Mouse (Mus musculus) urinary bladder, postnatal 14 days (tissue): ENCODE data around the gene Gcnt1.
A peak's percentile ranks its signal among the peaks of the same experiment; 100 is the strongest.

ENCODE experiments used
- DNase-seq: peaks from one replicate; pipeline ENCODE4 v3.0.0; 2021; ENCODE audit warnings: low spot score

The Gcnt1 gene

DNA sequence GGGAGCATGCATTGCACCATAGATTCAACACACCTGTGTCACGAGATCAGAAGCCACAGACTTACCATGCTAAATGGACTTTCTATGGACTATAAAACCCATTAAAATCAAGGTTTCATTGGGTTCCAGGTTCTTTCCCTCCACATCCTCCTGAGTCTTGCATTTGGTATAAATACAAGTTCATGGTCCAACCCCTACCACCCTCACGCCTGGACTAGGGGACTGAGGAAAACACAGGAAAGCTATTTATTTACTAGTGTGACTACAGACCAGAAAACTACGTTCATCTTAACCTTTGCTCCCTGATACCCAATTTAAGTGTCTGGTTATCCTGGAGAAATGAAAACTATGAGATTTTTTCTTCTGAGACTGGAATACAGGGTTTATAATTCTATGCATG lies at the start of gene Gcnt1:
Gcnt1 (minus strand) TSS at position 144 of the 400 bp plus-strand sequence.
- no peak for DNase-seq

- no peak for DNase-seq
Measured at GRCm38 (mm10) chr19:17417855-17418254, 45.2 kb upstream of the Gcnt1 start.

- no peak for DNase-seq
Measured at GRCm38 (mm10) chr19:17412915-17413459, 40.3 kb upstream of the Gcnt1 start.

DNA sequence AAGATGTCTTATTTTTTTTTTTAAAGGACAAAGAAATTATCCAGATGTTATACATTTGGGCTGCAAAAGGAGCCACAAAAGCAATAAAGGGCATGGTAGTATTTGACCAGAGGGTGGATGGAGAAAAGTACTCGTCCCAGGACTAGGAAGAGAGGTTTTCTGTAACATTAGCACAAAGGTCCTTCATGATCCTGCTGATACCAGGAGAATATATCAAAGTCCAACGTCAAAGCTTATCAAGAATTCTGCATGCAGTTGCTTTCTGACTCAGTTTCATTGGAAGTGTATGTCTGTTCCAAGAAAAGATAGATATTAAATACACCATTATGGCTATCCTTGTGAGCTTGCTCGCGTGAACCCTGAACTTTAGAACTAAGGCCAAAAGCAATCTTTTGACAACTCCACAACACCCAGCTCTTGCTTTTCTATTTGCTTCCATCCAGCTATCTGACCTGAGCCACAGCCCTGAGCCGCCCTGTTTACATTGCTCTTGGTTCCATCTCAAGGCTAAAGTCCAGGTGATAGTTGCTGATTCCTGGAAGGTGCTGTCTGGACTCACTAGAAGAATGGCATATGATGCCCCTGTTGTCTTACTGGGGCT lies 37.9 kb upstream of the Gcnt1 start:
- no peak for DNase-seq

GRCm38 (mm10) chr19:17409351-17409750 lies 36.7 kb upstream of the Gcnt1 start:
- DNase-seq, result no peak

GRCm38 (mm10) chr19:17408591-17408990 lies 35.9 kb upstream of the Gcnt1 start:
- no peak for DNase-seq

DNA sequence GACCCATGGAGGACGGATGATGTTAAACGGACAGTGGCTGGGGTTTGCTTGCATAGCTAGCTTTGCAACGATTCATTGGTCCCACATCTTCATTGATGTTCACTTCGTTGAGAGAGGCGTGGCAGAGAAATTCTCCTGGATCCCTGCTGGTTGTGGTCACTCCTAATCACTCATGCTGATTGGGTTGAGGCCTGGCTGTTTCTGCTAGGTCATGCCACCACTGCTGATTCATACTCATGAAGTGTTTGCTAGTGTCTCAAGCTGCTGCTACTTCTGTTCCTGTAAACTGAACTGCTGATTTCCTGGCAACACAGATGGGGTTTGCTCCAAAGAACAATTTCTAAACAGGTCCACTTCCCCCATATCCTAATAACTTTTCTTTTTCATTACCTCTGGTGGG lies 34.2 kb upstream of the Gcnt1 start:
- no peak for DNase-seq

GRCm38 (mm10) chr19:17403175-17403574 lies 30.5 kb upstream of the Gcnt1 start:
- DNase-seq, result no peak

- DNase-seq, result no peak
Measured at GRCm38 (mm10) chr19:17400571-17400970, 27.9 kb upstream of the Gcnt1 start.

DNA sequence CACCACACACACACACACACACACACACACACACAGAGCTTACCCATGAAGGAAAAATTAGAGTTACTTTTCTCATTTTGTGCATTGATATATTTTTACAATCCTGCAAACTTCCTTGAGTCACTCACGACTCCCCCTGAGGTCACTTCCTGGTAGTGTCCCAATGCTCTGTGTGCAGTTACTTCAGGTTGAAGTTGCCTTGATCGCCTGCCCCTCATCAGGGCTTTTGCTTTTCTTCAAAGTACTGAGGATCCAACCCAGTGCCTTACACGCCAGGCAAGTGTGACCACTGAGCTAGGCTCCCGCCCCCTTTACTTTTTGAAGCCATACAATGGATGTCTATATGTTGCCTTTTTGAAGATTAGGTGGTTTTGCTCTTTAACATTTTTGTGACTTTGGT lies 27.3 kb upstream of the Gcnt1 start:
- DNase-seq, result no peak

GRCm38 (mm10) chr19:17397922-17398321 lies 25.3 kb upstream of the Gcnt1 start:
- no peak for DNase-seq

DNA sequence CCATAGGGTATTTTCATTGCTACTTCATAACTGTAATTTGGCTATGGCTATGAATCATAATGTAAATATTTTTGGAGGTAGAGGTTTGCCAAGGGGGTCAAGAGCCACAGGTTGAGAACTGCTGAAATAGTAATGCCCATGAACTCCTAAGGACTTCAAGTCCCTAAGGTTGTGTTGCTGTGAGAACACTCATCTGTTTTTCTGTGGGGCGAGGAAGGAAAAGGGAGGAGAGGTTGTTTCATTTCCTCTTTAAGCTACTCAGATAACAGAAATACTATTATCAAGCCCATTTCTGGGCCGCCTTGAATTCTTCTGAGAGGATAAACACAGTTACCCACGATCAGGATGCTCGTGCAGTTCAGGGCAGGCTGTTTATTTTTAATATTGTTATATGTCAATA lies 24.2 kb upstream of the Gcnt1 start:
- no peak for DNase-seq

GRCm38 (mm10) chr19:17393841-17394591 lies 21.4 kb upstream of the Gcnt1 start, which contains the start of gene Rfk:
Gene Rfk (plus strand): TSS chr19:17394043.
- peak; percentile 95 for DNase-seq

DNA sequence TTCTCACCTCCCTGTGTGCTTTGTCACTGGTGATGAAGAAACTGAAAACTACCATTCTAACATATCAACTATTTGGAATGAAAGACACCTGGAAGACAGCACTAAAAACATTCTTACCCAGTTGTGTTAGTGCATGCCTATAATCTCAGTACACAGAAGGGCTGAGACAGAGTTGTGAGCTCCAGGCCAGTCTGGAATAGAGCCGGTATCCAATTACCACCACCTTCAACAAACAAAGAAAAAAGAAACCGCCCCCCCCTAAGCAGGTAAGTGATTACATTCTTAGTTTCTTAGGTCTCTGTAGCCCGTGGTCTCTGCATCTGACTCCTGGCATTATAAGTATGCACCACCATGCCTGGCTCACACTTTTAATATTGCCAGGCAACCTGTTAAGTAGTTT lies 20.2 kb upstream of the Gcnt1 start:
- no peak for DNase-seq

DNA sequence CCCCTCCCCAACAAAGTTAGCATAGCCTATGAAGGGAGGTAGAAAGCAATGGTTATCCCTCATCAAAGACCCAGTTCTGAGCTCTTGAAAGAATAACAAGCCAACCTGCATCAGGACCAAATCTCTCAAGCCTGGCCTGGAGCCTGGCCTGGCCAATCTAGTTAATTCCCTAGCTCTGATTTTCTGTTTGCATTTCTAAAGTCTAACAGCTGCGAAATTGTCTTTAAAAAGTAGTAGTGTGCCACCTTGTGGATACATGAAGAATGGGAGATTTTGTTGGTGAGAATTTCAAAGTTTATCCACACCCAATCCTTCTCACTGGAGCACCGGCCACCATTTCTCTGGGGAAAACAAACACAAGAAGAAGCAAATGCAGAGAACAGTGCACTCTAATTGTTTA lies 15.8 kb upstream of the Gcnt1 start:
- DNase-seq, result no peak

- DNase-seq, result no peak
Measured at GRCm38 (mm10) chr19:17386424-17386823, 13.8 kb upstream of the Gcnt1 start.

DNA sequence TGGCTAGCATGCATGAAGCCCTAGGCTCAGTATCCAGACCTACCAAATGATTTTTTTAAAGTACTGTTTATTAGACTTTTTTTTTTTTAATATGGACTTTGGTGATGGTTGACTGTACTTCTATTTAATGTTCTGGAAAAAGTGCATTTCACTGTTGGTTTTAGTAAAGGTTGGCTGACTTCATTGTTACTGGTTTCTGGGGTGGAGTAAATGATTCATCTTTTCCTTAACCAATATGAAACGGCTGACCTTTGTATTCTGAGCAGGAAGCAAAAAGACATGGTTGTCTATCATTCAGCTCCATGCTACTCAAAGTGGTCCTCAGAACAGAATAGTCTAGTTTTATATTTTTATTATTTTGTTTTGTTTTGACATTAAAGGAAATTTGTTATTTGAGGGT lies 12.8 kb upstream of the Gcnt1 start:
- no peak for DNase-seq

GRCm38 (mm10) chr19:17385022-17385421 lies 12.4 kb upstream of the Gcnt1 start:
- no peak for DNase-seq

DNA sequence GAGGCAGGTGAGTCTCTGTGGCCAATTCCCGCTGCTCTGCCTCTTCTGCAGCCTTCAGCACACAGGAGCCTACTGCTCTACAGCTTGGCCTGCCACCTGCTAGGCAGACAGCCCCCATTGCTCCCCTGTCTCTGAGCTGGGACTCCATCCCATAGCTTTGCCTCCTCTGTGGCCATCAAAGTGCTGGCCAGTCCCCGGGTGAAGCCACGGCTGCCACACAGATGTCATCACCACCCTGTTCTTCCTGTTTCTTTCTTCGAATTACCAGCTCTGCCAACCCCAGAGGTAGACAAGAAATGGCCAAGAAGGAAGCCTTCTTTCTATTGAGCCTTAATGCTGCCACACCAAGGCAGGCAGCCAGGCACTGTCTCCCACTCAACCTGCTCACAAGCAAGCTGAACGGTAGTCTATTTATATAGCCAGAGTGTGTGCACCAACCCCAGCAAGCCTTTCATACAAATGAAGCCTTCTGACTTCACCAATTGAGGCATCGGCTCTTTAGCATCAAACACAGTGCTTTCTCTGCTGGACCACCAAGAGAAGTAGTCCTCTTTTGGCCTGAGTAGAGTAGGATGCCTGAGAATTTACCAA lies 10.3 kb upstream of the Gcnt1 start:
- no peak for DNase-seq

- no peak for DNase-seq
Measured at GRCm38 (mm10) chr19:17380549-17380948, 7.9 kb upstream of the Gcnt1 start.

DNA sequence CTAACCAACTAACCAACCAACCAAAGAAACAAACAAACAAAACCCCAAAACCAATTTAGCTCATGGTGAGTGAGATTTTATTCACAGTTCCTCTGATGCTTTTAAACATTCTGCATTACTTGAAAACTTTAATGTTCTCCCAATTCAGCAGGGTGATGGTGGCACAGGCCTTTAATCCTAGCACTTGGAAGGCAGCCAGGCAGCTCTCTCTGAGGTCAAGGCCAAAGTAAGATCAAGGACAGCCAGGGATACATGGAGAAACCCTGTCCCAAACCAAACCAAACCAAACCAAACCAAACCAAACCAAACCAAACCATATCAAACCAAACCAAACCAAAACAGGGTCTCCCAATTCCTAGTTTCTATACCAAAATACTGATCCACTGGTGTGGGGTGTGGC lies 6.2 kb upstream of the Gcnt1 start:
- DNase-seq, result no peak

DNA sequence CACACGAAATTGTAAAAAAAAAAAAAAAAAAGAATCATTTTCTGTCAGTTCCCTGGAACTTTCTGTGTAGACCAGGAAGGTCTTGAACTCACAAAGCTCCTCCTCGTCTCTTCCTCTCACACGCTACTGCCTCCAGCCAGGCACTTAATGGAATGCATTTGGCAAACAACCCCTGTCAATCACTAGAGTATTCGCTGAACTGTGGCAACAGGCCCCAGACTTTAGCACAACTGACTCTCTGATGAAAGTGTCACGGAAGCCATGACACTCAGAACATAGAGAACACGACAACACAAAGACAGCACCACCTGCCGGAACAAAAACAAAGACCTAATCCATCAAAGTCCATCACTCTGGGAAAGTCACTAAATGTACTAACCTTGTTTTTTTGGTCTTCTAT lies 3.1 kb downstream of the Gcnt1 start:
- no peak for DNase-seq

GRCm38 (mm10) chr19:17368557-17368956 lies 4.1 kb downstream of the Gcnt1 start:
- DNase-seq, result no peak
